Mouse (Mus musculus) right cerebral cortex, adult 18-20 months (tissue): ENCODE measurements around the gene Gm42674.

Experiments
- DNase-seq: peaks from one replicate; pipeline ENCODE4 v3.0.0; 2022; ENCODE audit warnings: mixed read lengths

The Gm42674 gene

GRCm38 (mm10) chr3:90601486-90602110, at the start of gene Gm42674:
Gm42674 (plus strand) TSS chr3:90601904.
- no peak for DNase-seq

- no peak for DNase-seq
Observed at GRCm38 (mm10) chr3:90552231-90552630, 49.5 kb upstream of the Gm42674 start.

GRCm38 (mm10) chr3:90555954-90556353, 45.8 kb upstream of the Gm42674 start:
- peak; percentile 46 for DNase-seq

GRCm38 (mm10) chr3:90560008-90560628, 41.6 kb upstream of the Gm42674 start, which contains the start of gene S100a3:
S100a3 (plus strand) TSS chr3:90560578.
- no peak for DNase-seq

GRCm38 (mm10) chr3:90574691-90575090, 27.0 kb upstream of the Gm42674 start:
- DNase-seq, result no peak

GRCm38 (mm10) chr3:90575320-90575719, 26.4 kb upstream of the Gm42674 start:
- DNase-seq, result no peak

GRCm38 (mm10) chr3:90576351-90577001, 25.2 kb upstream of the Gm42674 start:
- DNase-seq, result no peak

GRCm38 (mm10) chr3:90579433-90579832, 22.3 kb upstream of the Gm42674 start:
- DNase-seq, result no peak

- DNase-seq, result no peak
Observed at GRCm38 (mm10) chr3:90581141-90581540, 20.6 kb upstream of the Gm42674 start.

GRCm38 (mm10) chr3:90582156-90582555, 19.5 kb upstream of the Gm42674 start:
- no peak for DNase-seq

- no peak for DNase-seq
Observed at GRCm38 (mm10) chr3:90582556-90582955, 19.1 kb upstream of the Gm42674 start.

- DNase-seq, result no peak
Observed at GRCm38 (mm10) chr3:90583893-90584292, 17.8 kb upstream of the Gm42674 start.

GRCm38 (mm10) chr3:90585595-90585994, 16.1 kb upstream of the Gm42674 start:
- peak; percentile 85 for DNase-seq

- DNase-seq, result no peak
Observed at GRCm38 (mm10) chr3:90586016-90586643, 15.6 kb upstream of the Gm42674 start.

- peak; percentile 57 for DNase-seq
Observed at GRCm38 (mm10) chr3:90586906-90587305, 14.8 kb upstream of the Gm42674 start.

GRCm38 (mm10) chr3:90587361-90588101, 14.2 kb upstream of the Gm42674 start:
- DNase-seq, result peak; percentile 81

- DNase-seq, result no peak
Observed at GRCm38 (mm10) chr3:90589390-90589789, 12.3 kb upstream of the Gm42674 start.

GRCm38 (mm10) chr3:90589947-90590346, 11.8 kb upstream of the Gm42674 start, which contains the start of gene S100a2:
S100a2 (plus strand) TSS chr3:90590247.
- DNase-seq, result no peak

- no peak for DNase-seq
Observed at GRCm38 (mm10) chr3:90594466-90594865, 7.2 kb upstream of the Gm42674 start.

- DNase-seq, result no peak
Observed at GRCm38 (mm10) chr3:90595556-90595955, 6.1 kb upstream of the Gm42674 start.

- no peak for DNase-seq
Observed at GRCm38 (mm10) chr3:90596810-90597209, 4.9 kb upstream of the Gm42674 start.

GRCm38 (mm10) chr3:90597736-90598135, 4.0 kb upstream of the Gm42674 start:
- DNase-seq, result no peak

- DNase-seq, result no peak
Observed at GRCm38 (mm10) chr3:90598212-90598611, 3.5 kb upstream of the Gm42674 start.
